Mouse (Mus musculus) naive thymus-derived CD4-positive, alpha-beta T cell, adult 2 months (primary cell): ENCODE results near the gene Rps6ka6.

Experiments used
- DNase-seq: peaks from one replicate; pipeline ENCODE4 v3.0.0-alpha.2; 2011; ENCODE audit warnings: low read depth

Gene Rps6ka6

DNA sequence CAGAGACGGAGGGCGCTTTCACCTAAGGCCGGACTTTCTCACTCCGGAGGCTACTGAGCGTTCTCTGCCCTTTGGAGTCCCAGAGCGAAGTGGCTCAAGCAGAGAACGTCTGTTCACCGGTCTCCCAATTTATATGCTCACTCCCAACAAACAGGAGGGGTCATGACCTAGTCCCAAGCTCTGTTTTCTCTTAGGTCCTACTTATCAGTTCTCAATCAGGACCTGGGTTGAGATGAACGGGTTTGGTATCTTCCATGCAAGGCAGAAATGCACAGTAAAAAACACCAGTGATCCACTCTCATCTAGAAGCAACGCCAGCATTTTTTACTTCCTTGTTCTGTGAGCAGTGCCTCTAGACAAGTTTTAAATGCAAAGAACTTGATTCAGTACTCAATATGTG lies at the start of gene Rps6ka6:
Gene Rps6ka6 (minus strand): TSS at position 101 of the 400 bp plus-strand sequence.
- DNase-seq = no peak

GRCm38 (mm10) chrX:111577044-111577443 lies 39.3 kb upstream of the Rps6ka6 start:
- DNase-seq = no peak

DNA sequence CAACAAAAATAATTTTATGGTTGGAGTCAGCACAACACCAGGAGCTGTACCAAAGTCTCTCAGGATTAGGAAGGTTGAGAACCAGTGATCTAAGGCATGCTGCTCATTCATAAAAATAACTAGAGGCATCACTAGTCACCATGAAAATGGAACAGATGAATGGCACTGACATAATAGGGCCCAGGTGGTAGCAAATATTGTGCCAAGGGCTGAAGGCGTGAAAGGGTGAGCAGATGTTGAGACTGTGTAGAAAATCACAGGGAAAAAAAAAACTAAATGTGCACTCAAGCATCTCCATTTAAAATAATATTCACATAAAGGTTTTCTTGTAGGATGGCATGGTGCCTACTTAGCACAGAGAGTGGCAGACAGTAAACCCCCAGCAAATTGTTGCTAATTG lies 19.6 kb downstream of the Rps6ka6 start:
- DNase-seq = no peak

- DNase-seq = peak; percentile 0
Measured at GRCm38 (mm10) chrX:111463565-111464093, 74.1 kb downstream of the Rps6ka6 start.

- peak; percentile 0 for DNase-seq
Measured at GRCm38 (mm10) chrX:111462833-111463564, 74.8 kb downstream of the Rps6ka6 start.

DNA sequence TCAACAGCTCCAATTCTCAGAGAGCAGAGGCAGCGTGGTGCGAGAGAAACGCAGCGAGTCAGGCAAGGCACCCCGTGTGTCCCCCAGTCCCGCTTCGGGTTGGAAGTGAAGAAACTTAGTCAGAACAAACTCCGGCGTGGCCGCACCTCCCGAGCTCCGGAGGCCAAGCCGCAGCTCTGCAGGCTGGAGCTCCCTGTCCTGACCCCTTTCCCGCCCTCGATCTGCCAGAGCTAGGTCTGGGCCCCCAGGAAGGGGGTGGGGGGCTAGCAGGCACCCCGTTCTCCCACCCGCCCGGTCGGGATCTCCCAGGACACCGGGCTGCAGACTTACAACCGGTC lies 75.3 kb downstream of the Rps6ka6 start:
- no peak for DNase-seq

DNA sequence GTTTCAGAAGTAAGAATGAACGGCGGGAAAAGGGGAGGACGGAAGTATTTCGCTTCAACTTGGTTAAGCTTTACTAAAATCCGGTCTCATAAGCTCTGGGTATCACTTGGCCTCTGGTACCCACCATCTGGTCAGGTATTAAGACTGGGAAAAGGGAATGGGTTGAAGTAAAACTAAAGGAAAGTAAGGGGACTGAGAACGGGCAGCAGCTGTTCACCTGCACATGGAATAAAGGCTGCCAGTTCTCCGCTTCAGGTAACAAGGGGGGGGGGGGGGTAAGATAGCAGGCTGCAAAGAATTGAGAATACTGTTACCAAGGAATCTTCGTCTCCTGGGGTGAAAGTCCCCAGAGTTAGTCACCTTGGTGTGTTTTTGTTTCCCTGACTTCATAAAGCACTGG lies 75.7 kb downstream of the Rps6ka6 start:
- no peak for DNase-seq

DNA sequence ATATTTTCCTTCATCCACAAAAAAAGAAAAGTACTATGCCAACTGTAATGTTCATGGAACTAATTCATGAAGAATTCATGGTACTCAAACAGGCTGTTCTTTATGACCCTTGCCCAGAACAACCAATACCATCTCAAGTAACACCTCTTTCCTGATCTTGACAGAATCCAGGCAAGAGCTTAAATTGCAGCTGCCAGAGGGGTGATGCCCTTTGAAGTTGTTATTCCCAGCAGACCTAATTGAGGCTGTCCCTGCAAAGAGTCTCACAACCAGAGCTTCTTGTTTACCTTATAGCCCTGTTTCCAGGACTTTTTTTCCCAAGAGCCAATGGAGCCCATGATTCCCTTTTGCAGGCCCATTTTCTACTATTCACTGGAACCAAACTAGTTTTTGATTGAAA lies 77.6 kb downstream of the Rps6ka6 start:
- DNase-seq = no peak

GRCm38 (mm10) chrX:111436571-111436970 lies 101.2 kb downstream of the Rps6ka6 start:
- no peak for DNase-seq

- no peak for DNase-seq
Measured at GRCm38 (mm10) chrX:111414775-111415174, 123.0 kb downstream of the Rps6ka6 start.

GRCm38 (mm10) chrX:111404816-111405215 lies 132.9 kb downstream of the Rps6ka6 start:
- no peak for DNase-seq

DNA sequence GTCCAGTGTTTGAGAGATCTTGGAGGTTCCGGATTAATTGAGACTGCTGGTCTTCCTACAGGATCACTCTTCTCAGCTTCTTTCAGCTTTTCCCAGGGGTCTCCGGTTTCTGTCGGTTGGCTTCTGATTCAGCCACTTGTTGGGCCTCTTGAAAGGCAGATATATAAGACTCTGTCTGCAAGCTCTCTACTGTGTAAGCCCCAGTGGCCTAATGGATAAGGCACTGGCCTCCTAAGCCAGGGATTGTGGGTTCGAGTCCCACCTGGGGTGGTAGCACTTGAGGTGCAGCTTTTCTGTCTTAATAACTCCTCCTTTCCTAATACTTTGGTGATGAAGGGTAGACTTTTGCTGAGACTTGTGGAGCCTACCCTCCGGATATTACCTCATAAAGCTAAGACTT lies 160.7 kb downstream of the Rps6ka6 start:
- DNase-seq = no peak

DNA sequence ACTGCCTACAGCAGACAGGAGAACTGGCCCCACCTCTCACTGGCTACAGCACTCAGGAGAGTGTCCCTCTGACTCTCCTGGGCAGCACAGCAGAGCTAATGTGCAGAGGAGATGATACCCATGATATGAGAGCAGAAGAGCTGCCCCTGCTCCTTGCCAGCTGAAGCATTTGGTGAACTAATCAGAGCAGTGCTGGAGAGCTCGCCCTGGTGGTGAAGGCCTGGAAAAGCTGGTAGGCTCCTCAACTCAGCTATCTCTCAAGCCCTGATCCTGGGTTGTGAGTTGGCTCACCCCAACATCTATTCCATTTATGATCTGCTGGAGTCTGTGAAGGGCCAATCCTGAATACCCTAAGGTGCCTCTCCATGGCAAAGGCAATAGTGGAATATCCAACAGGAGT lies 163.6 kb downstream of the Rps6ka6 start:
- no peak for DNase-seq
